Mouse (Mus musculus) fibroblast of lung, adult 2 months (primary cell): ENCODE measurements around the gene Pstpip1.

ENCODE experiments used
- DNase-seq: peaks from one replicate; pipeline ENCODE4 v3.0.0-alpha.2; 2011; ENCODE audit warnings: low read depth

Pstpip1 gene

DNA sequence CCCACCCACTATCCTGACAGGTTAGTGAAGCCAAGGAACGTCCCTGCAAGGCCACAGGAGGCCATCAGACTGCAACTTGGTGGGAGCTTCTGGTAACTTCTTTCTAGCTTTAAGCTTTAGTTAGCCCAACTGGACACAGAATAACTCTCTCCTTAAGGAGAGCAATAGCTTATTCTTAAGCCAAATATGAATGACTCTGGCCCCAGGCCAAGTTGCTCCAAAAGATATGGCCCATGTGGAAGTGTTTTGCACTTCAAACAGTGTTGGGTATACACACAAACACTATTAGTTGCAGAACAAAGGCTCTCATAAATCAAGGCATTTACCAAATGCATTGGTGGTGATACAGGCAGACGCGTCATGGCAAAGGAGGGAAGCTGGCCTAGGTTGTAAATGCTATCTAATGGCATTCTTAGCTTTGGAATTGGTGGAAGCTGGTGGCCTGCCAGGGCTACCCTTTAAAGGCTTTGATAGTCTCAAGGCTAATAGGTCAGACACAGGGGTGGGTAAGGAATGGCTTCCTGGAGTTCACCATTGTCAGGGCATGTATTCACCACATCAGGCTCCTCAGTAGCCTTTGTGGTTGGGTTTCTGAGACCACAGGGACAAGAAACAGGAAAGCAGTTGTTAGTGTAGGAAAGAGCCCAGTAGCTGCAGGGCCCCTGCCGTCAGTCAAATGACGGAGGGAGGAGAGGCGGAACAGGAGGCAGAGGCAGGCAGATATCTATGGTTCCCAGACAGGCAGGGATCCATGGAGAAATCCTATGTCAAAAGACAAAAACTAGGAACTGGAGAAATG, 16.7 kb downstream of the Pstpip1 start:
- DNase-seq = no peak

- DNase-seq = no peak
Observed at GRCm38 (mm10) chr9:56107527-56107926, 17.8 kb downstream of the Pstpip1 start.

GRCm38 (mm10) chr9:56108174-56108573, 18.4 kb downstream of the Pstpip1 start:
- DNase-seq = no peak

GRCm38 (mm10) chr9:56118091-56118490, 28.3 kb downstream of the Pstpip1 start:
- no peak for DNase-seq

GRCm38 (mm10) chr9:56118582-56118981, 28.8 kb downstream of the Pstpip1 start:
- DNase-seq = no peak

GRCm38 (mm10) chr9:56119651-56120050, 29.9 kb downstream of the Pstpip1 start:
- no peak for DNase-seq

- DNase-seq = no peak
Observed at GRCm38 (mm10) chr9:56121097-56121496, 31.3 kb downstream of the Pstpip1 start.

DNA sequence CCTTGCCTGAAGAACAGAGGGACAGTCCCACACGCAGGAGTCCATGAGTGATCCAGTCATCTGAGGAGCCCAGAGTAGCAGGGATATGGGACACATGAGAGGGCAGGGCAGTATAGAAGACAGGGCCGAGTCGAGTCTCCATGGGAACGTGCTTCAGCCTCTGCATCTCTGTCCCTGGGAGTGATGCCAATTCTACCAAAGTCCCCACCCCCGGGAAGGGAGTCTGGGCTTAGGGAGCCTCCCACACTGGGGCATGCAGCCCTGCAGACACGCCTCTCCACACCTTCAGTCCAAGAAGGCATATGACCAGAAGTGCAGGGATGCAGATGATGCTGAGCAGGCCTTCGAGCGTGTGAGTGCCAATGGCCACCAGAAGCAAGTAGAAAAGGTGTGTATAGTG, 33.2 kb downstream of the Pstpip1 start:
- DNase-seq = no peak

GRCm38 (mm10) chr9:56123613-56124012, 33.9 kb downstream of the Pstpip1 start:
- DNase-seq = no peak

GRCm38 (mm10) chr9:56124561-56124960, 34.8 kb downstream of the Pstpip1 start:
- no peak for DNase-seq

DNA sequence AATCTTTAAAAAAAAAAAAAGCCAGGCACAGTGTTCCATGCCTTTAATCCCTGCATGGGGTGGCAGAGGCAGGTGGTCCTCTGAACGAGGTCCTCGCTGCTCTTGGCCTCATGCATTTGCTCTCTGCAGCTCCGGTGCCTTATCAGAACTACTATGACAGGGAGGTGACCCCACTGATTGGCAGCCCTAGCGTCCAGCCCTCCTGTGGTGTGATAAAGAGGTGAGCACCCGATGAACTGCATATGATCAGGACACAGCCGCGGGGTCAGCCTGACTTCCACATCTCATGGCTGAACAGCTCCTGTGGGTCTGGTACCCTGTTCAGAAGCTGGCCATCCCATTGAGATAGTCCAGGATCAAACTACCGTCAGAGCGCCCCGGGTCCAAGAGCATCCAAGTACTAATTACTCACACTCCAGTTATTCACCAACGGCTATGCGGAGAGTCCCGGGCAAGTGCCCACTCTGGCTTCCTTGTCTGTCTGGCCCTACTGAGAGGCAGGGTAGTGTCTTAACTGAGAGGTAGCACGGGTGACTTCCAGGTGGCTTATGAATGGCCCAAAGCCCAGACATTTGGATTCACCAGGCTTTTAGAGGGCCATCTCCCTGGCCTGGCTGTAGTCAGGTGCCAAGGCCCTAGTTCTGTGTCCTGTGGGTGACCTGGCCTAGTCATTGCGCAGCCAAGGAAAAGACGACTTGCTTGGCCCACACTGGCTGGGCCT, 36.9 kb downstream of the Pstpip1 start:
- DNase-seq = no peak

DNA sequence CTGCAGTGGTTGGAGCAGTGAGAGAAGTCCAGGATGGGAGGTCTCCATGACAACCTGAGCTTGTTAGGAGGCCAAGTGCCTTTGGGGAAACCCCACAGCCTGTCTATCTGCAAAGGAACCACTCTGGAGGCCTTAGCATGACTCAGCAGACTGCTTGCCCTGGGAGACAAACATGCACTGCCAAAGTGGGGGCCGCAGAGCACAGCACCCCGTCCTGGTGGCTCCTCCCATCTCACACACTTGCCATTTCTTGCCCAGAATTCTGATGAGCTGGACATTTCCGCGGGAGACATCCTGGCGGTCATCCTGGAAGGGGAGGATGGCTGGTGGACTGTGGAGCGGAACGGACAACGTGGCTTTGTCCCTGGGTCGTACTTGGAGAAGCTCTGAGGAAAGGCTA, 38.6 kb downstream of the Pstpip1 start:
- peak; percentile 88 for DNase-seq

DNA sequence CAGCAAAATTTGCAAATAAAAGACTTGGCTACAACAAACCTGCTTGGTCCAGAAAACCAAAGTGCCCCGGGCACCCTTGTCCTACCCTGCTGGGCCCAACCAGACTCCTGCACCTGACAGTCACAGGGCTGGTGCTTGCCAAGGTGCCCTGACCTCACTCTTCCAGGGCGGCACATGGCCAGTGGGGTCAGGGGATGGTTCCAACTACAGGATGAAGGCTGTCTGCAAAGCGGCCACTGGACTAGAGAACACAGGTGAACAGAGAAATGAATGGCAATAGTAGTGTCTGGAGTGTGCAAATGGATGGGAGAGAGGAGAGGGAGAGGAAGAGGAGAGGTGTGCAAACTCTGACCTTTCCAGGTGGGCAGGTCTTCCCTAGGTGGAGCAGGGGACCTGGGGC, 40.2 kb downstream of the Pstpip1 start:
- no peak for DNase-seq

GRCm38 (mm10) chr9:56130536-56130935, 40.8 kb downstream of the Pstpip1 start:
- DNase-seq = no peak

DNA sequence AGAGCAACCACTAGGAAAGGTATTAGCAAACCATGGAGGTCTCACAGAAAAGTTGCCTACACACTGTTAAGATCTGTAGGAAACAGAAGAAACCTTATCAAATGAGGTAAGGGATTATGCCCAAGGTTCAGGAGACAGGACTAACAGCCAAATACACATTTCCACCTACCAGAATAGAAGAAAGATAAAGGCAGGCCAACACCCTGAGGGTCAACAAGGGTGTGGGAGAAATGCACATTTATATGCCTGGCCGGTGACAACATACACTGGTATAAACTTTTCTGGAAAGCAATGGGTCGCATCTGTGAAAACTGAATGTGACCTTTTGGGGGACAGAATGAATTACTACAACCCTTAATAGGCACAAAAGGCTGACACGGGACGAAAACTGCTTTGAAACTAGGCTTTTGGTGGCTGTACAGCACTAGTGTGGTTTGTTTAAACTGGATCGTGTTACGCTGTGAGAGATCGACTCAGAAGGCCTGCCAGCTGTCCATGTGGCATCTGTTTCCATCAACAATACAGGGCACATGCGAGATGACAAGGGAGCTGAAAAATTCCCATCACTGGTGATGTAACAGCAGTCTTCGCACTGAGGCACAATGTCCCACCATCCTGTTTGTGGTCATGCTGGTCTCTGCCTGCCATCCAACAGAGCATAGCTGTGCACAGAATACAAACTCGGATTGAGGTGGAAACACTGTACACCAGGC, 42.2 kb downstream of the Pstpip1 start:
- DNase-seq = no peak

DNA sequence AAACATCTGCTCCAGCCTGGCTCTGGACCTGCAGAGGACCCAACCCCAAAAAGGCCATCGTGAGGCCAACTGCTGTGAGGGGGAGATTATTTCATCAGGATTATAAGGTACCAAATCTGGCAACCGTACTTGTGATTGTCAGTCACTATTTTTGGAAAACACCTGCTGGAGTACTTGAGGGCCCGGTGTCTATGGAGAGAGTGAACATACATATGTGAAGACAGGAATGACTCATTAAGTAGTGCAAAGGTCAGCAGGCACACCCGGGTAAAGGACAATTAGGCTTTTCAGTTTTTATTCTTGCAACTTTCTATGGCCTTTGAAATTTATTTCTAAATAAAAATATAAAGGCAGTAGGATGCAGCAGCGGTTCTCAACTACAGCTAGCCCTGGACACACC, 44.2 kb downstream of the Pstpip1 start:
- DNase-seq = no peak

GRCm38 (mm10) chr9:56134614-56135013, 44.9 kb downstream of the Pstpip1 start:
- DNase-seq = no peak

DNA sequence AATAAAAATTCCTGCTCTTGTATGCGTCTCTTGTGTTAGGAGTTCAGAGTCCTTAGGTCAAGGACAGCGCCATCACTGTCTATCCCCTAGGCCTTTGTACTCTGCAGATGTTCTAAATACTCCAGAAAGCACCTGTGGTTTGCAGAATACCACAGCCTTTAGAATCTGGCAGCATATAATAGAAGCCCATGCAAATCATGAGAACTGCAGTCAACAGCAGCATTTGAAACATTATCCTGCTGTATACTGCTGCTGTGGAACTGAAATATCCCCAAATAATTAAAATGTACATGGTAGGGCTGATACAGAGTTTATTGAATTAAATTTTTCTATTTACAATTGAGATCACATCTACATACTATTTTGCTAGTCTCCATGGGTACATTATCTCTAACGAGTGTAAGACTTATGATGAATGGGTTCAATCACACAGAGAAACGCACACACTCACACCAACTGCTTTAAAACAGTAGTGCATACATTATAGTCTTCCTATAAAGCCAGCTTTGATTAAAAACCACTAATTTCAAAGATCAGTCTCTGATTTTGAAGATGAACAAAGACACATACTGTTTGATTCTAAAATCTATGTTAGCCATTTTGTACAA, 45.9 kb downstream of the Pstpip1 start:
- DNase-seq = no peak

DNA sequence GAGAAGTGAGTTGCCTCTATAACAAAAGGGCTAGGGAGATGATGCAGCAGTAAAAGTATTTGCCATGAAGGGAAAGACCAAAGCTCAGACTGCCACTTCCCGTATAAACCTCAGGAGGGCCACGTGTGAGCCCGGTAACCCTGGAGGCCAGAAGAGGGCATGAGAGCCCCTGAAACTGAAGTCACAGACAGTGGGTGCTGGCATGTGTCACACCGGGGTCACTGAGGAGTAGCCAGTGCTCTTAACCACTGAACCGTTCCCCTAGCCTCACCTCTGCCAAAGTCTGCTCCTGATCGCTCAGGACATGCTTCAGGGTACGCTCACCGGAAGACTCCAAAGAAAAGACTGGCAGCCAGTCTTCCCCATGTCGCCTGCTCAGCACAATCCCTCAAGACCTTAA, 52.0 kb downstream of the Pstpip1 start:
- DNase-seq = no peak

DNA sequence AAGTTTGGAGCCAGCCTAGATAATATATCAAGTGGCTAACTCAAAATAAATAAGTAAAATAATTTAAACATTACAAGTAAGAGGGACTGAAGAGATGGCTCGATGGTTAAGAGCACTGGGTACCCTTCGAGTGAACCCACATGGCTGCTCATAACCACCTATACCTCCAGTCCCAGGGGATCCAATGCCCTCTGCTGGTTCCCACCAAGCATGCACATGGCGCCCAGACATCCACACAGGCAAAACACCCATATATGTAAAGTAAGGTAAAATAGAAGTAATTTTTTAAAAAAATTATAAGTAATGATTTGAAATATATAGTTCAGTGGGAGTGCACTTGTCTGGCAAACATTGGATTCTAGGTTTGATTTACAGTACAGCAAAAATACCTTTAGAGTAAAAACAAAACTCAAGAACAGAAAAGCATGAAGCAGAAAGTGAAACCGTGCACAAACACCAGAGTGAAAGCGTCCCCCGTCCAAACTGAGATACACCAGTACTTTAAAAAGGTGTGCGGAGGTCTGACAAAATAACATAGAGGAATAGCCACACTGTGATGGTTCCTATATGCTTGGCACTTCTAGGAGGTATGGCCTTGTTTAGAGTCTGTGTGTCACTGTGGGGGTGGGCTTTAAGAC, 54.7 kb downstream of the Pstpip1 start:
- DNase-seq = no peak

DNA sequence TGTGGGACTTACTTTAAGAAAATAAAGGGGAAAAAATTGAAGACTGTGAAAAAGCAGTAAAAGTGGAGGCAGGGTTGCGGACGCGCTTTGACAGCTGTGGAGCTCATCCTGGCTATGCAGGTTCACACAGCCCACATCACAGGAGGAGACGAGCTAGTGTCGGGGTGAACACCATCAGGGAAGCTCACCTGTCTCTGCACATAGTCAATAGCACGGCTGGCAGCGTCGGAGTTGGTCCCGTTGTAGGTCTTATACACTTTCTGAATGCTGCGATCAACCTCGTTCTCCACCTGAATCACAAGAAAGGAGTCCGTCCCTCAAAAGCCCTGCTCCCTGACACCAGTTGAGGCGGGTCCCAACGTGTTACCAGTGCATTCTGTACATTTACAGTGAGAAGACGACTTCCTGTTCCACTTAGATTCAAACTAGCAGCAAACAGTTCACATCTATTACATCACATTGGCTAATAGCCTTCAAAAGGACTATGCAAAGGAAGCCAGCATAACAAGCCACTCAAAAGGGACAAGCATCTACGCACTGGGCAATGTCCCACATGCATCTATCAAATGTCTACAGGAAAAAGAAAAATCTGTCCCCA, 56.7 kb downstream of the Pstpip1 start:
- no peak for DNase-seq
